Mouse (Mus musculus) cerebellum, adult 2 months (tissue): ENCODE measurements at regions not wholly inside any gene's neighbourhood (a gene's known extent, or its start where the extent isn't known, plus 50 kb on each side); places are given as distances from the start of the nearest gene placed in this dataset.

Experiments
- DNase-seq, 2 experiments: peaks; one replicate each; pipeline ENCODE4 v3.0.0; 2021
- H3K27ac ChIP-seq: fragments of 200-500 bp; 2 replicates; pipeline ENCODE4 v1.5.1; 2012; ENCODE audit warnings: low read length, control low read depth, inconsistent platforms; ENCODE audit not compliant: insufficient read depth
- H3K27me3 ChIP-seq: fragments of 200-500 bp; 2 replicates; pipeline ENCODE4 v1.6.1; 2012; ENCODE audit warnings: inconsistent platforms, mild to moderate bottlenecking, low read length, moderate library complexity; ENCODE audit not compliant: control insufficient read depth, insufficient read depth
- H3K4me1 ChIP-seq: fragments of 200-500 bp; 2 replicates; pipeline ENCODE4 v1.6.1; 2011; ENCODE audit warnings: low read length; ENCODE audit not compliant: control insufficient read depth, insufficient read depth
- H3K4me3 ChIP-seq: fragments of 200-500 bp; replicated peaks from 2 replicates; pipeline ENCODE3; 2011; ENCODE audit warnings: mild to moderate bottlenecking, low read depth, low read length, control low read depth; ENCODE audit not compliant: insufficient read depth
- CTCF ChIP-seq: fragments of 200-500 bp; IDR thresholded peaks from 2 replicates; pipeline ENCODE4 v1.5.1; 2011; ENCODE audit warnings: low read depth, mild to moderate bottlenecking, control low read depth, low read length, moderate library complexity, borderline replicate concordance; ENCODE audit not compliant: insufficient read depth
- POLR2A ChIP-seq: fragments of 200-500 bp; IDR thresholded peaks from 2 replicates; pipeline ENCODE4 v1.6.1; 2011; ENCODE audit warnings: low read length, control low read depth, borderline replicate concordance; ENCODE audit not compliant: insufficient read depth
- WGBS: fragments of 180-500 bp; shearing (Covaris S2); methylation state at CpG from one replicate; pipeline ENCODE4 v1.1.7; 2018; 5-methylcytosine and 5-hydroxymethylcytosine counted together

- DNase-seq, result no peak
- Histone ChIP-seq H3K27me3 (no peaks in the 10 kb centered on the region), H3K4me1 (0 out of 2 replicates have a peak, but pooled peaks cover 3% of the 10 kb centered on the region), H3K27ac (no peak overlapping the region), H3K4me3 (no peak overlapping the region)
- 11% methylated on average over 2 of the region's 2 CpGs for WGBS
- TF ChIP-seq CTCF, result no peak
- TF ChIP-seq POLR2A, result no peak
Measured at GRCm38 (mm10) chr12:10818083-10818482, 332.8 kb downstream of the Kcns3 start.

- H3K27ac ChIP-seq, result no peak overlapping the region
- DNase-seq, result no peak
- 57% methylated on average over 2 of the region's 2 CpGs for WGBS
- H3K27me3 ChIP-seq, result no peaks in the 10 kb centered on the region
- 0 out of 2 replicates have a peak, but pooled peaks cover 3% of the 10 kb centered on the region for H3K4me1 ChIP-seq
- no peak for TF ChIP-seq POLR2A
- no peak for TF ChIP-seq CTCF
- no peak overlapping the region for H3K4me3 ChIP-seq
Measured at GRCm38 (mm10) chr12:10817516-10817915, 333.3 kb downstream of the Kcns3 start.

- no peaks in the 10 kb centered on the region for H3K27me3 ChIP-seq
Measured at GRCm38 (mm10) chr12:10810597-10810996, 340.3 kb downstream of the Kcns3 start.

DNA sequence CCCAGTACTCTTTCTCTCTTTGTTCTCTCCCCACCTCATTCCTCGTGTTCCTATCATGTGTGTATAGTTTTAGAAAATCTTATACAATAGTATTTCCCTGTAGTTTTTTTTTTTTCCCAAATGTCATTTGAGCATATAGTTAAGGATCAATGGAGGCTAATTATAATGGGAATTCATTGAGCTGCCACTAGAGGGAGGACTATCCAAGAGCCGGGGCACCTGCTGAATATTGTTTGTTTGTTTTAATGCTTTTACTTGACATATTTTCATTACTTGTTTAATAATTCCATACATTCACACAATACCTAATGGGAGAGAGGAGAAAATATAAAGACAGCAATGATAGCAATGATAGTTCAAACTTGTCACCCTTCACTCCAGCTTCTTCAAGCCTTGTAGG, 346.4 kb downstream of the Kcns3 start:
- Histone ChIP-seq H3K27ac (no peak overlapping the region), H3K4me1 (no peaks in the 10 kb centered on the region), H3K27me3 (no peaks in the 10 kb centered on the region), H3K4me3 (no peak overlapping the region)
- TF ChIP-seq CTCF (no peak), POLR2A (no peak)
- DNase-seq, result no peak
- WGBS, result 56% methylated on average over 2 of the region's 2 CpGs

More at GRCm38 (mm10) chr12:10810597-10810996, 340.3 kb downstream of the Kcns3 start:
- DNase-seq, result no peak
- TF ChIP-seq CTCF, result no peak
- TF ChIP-seq POLR2A, result no peak
- no peak overlapping the region for H3K27ac ChIP-seq
- no peaks in the 10 kb centered on the region for H3K4me1 ChIP-seq
- H3K4me3 ChIP-seq, result no peak overlapping the region
